Mouse (Mus musculus): ENCODE measurements around the gene Heatr5a. TPM values are rescaled to one million over a fixed set of nuclear protein-coding genes. Genes with fewer than 3 reads are reported as not detected.
A peak's percentile ranks its signal among the peaks of the same experiment; 100 is the strongest.

Gene Heatr5a
- polyA plus RNA-seq, 1 experiment from 2014 or later = 12.8 TPM

- Histone ChIP-seq H3K9ac (replicated peaks) (no peak overlapping the region), H3K4me1 (replicated peaks) (peaks cover 5% of the 10 kb centered on the region; the same call in 1 of the 2 replicates), H3K36me3 (no peaks in the 10 kb centered on the region), H3K4me2 (peak overlapping the region; percentile 56), H3K27ac (0 out of 2 replicates have a peak overlapping the region, but pooled peaks have one; percentile 81), H3K9me3 (no peaks in the 10 kb centered on the region), H3K4me3 (replicated peaks) (peak overlapping the region; percentile 54), H3K27me3 (no peaks in the 10 kb centered on the region)
- WGBS = 41% methylated on average over 15 of the region's 15 CpGs
- ATAC-seq (ENCODE audit: insufficient number of reproducible peaks, insufficient read depth, low FRiP score, low TSS enrichment, low read depth) = no peak
These were observed 127.3 kb downstream of the Heatr5a start for GRCm38 (mm10) chr12:51843576-51844520.

GRCm38 (mm10) chr12:51842081-51842864 is 128.8 kb downstream of the Heatr5a start:
- 71% methylated on average over 6 of the region's 6 CpGs for WGBS
- H3K9ac ChIP-seq (replicated peaks) = no peak overlapping the region
- no peak overlapping the region for H3K27ac ChIP-seq
- H3K9me3 ChIP-seq = no peaks in the 10 kb centered on the region
- no peak for ATAC-seq (ENCODE audit: insufficient number of reproducible peaks, insufficient read depth, low FRiP score, low TSS enrichment, low read depth)
- peaks cover 5% of the 10 kb centered on the region; the same call in 1 of the 2 replicates for H3K4me1 ChIP-seq (replicated peaks)
- no peak overlapping the region for H3K4me2 ChIP-seq
- H3K27me3 ChIP-seq = no peaks in the 10 kb centered on the region
- no peaks in the 10 kb centered on the region for H3K36me3 ChIP-seq
- H3K4me3 ChIP-seq (replicated peaks) = no peak overlapping the region

- Histone ChIP-seq H3K27me3 (no peaks in the 10 kb centered on the region), H3K9me3 (no peaks in the 10 kb centered on the region), H3K4me2 (no peak overlapping the region), H3K4me3 (replicated peaks) (no peak overlapping the region), H3K4me1 (replicated peaks) (peaks cover 5% of the 10 kb centered on the region; the same call in 1 of the 2 replicates), H3K36me3 (no peaks in the 10 kb centered on the region), H3K27ac (no peak overlapping the region), H3K9ac (replicated peaks) (no peak overlapping the region)
- WGBS = 84% methylated on average over 1 of the region's 1 CpGs
- no peak for ATAC-seq (ENCODE audit: insufficient number of reproducible peaks, insufficient read depth, low FRiP score, low TSS enrichment, low read depth)
These were observed 131.3 kb downstream of the Heatr5a start for GRCm38 (mm10) chr12:51839856-51840255.

GRCm38 (mm10) chr12:51835219-51835618 is 135.9 kb downstream of the Heatr5a start:
- Histone ChIP-seq H3K9ac (replicated peaks) (no peak overlapping the region), H3K4me2 (no peak overlapping the region), H3K4me3 (replicated peaks) (no peak overlapping the region), H3K27ac (no peak overlapping the region), H3K36me3 (no peaks in the 10 kb centered on the region), H3K4me1 (replicated peaks) (no peaks in the 10 kb centered on the region), H3K9me3 (no peaks in the 10 kb centered on the region), H3K27me3 (no peaks in the 10 kb centered on the region)
- ATAC-seq (ENCODE audit: insufficient number of reproducible peaks, insufficient read depth, low FRiP score, low TSS enrichment, low read depth) = no peak
- WGBS = 77% methylated on average over 3 of the region's 3 CpGs

GRCm38 (mm10) chr12:51831931-51832330 is 139.2 kb downstream of the Heatr5a start:
- 82% methylated on average over 13 of the region's 13 CpGs for WGBS
- Histone ChIP-seq H3K36me3 (peaks cover 6% of the 10 kb centered on the region; the same call in 1 of the 2 replicates), H3K9ac (replicated peaks) (no peak overlapping the region), H3K27me3 (no peaks in the 10 kb centered on the region), H3K9me3 (no peaks in the 10 kb centered on the region), H3K27ac (no peak overlapping the region), H3K4me3 (replicated peaks) (no peak overlapping the region), H3K4me2 (no peak overlapping the region), H3K4me1 (replicated peaks) (peaks cover 11% of the 10 kb centered on the region)
- no peak for ATAC-seq (ENCODE audit: insufficient number of reproducible peaks, insufficient read depth, low FRiP score, low TSS enrichment, low read depth)

- Histone ChIP-seq H3K4me1 (replicated peaks) (peaks cover 11% of the 10 kb centered on the region), H3K4me3 (replicated peaks) (no peak overlapping the region), H3K27ac (no peak overlapping the region), H3K27me3 (no peaks in the 10 kb centered on the region), H3K9me3 (no peaks in the 10 kb centered on the region), H3K9ac (replicated peaks) (no peak overlapping the region), H3K4me2 (no peak overlapping the region), H3K36me3 (peaks cover 10% of the 10 kb centered on the region; the same call in 1 of the 2 replicates)
- no peak for ATAC-seq (ENCODE audit: insufficient number of reproducible peaks, insufficient read depth, low FRiP score, low TSS enrichment, low read depth)
- WGBS = 94% methylated on average over 3 of the region's 3 CpGs
These were observed 139.8 kb downstream of the Heatr5a start for GRCm38 (mm10) chr12:51831296-51831695.

GRCm38 (mm10) chr12:51830671-51831070 is 140.4 kb downstream of the Heatr5a start:
- Histone ChIP-seq H3K9me3 (no peaks in the 10 kb centered on the region), H3K9ac (replicated peaks) (no peak overlapping the region), H3K4me3 (replicated peaks) (no peak overlapping the region), H3K27ac (0 out of 2 replicates have a peak overlapping the region, but pooled peaks have one; percentile 99), H3K4me1 (replicated peaks) (peaks cover 11% of the 10 kb centered on the region), H3K27me3 (no peaks in the 10 kb centered on the region), H3K4me2 (peak overlapping the region; percentile 69), H3K36me3 (peaks cover 13% of the 10 kb centered on the region; the same call in 1 of the 2 replicates)
- WGBS = 96% methylated on average over 1 of the region's 1 CpGs
- ATAC-seq (ENCODE audit: insufficient number of reproducible peaks, insufficient read depth, low FRiP score, low TSS enrichment, low read depth) = no peak

GRCm38 (mm10) chr12:51830077-51830402 is 141.1 kb downstream of the Heatr5a start:
- ATAC-seq (ENCODE audit: insufficient number of reproducible peaks, insufficient read depth, low FRiP score, low TSS enrichment, low read depth) = no peak
- Histone ChIP-seq H3K36me3 (peaks cover 18% of the 10 kb centered on the region), H3K9ac (replicated peaks) (peak overlapping the region; percentile 99), H3K9me3 (no peaks in the 10 kb centered on the region), H3K27ac (peak overlapping the region; percentile 99), H3K4me3 (replicated peaks) (peak overlapping the region; percentile 93), H3K4me2 (peak overlapping the region; percentile 69), H3K27me3 (no peaks in the 10 kb centered on the region), H3K4me1 (replicated peaks) (peaks cover 11% of the 10 kb centered on the region)
- 1% methylated on average over 12 of the region's 12 CpGs for WGBS

GRCm38 (mm10) chr12:51829290-51830076 is 141.6 kb downstream of the Heatr5a start, which contains the start of gene Hectd1:
Gene Hectd1 (minus strand): TSS chr12:51829536.
- peak within 1 kb of the TSS; percentile 99 for H3K27ac ChIP-seq
- H3K36me3 ChIP-seq = peaks cover 23% of the 10 kb centered on the region
- ATAC-seq (ENCODE audit: insufficient number of reproducible peaks, insufficient read depth, low FRiP score, low TSS enrichment, low read depth) = peak; percentile 93
- no peaks in the 10 kb centered on the region for H3K27me3 ChIP-seq
- peaks cover 11% of the 10 kb centered on the region for H3K4me1 ChIP-seq (replicated peaks)
- peak within 1 kb of the TSS; percentile 99 for H3K9ac ChIP-seq (replicated peaks)
- H3K4me3 ChIP-seq (replicated peaks) = peak within 1 kb of the TSS; percentile 93
- H3K4me2 ChIP-seq = peak within 1 kb of the TSS; percentile 69
- WGBS = under 1% methylated on average over 88 of the region's 114 CpGs
- no peaks in the 10 kb centered on the region for H3K9me3 ChIP-seq

- Histone ChIP-seq H3K4me2 (peak overlapping the region; percentile 69), H3K27me3 (no peaks in the 10 kb centered on the region), H3K4me1 (replicated peaks) (peaks cover 11% of the 10 kb centered on the region), H3K27ac (peak overlapping the region; percentile 99), H3K9ac (replicated peaks) (peak overlapping the region; percentile 99), H3K36me3 (peaks cover 29% of the 10 kb centered on the region), H3K9me3 (no peaks in the 10 kb centered on the region), H3K4me3 (replicated peaks) (peak overlapping the region; percentile 93)
- 0 out of 2 replicates have a peak, but pooled peaks have one; percentile 21 for ATAC-seq (ENCODE audit: insufficient number of reproducible peaks, insufficient read depth, low FRiP score, low TSS enrichment, low read depth)
- under 1% methylated on average over 66 of the region's 66 CpGs for WGBS
These were observed 142.3 kb downstream of the Heatr5a start for GRCm38 (mm10) chr12:51828716-51829289.

All from limb, embryonic 12.5 days (tissue).